Mouse (Mus musculus): ENCODE measurements around the gene Zfp697. TPM values are rescaled to one million over a fixed set of nuclear protein-coding genes. Genes with fewer than 3 reads are reported as not detected.

The Zfp697 gene
- 0.25 TPM in 1 of 2 replicates, not detected in the other for polyA plus RNA-seq (2012; ENCODE audit: insufficient read depth, insufficient read length, missing spikeins)

DNA sequence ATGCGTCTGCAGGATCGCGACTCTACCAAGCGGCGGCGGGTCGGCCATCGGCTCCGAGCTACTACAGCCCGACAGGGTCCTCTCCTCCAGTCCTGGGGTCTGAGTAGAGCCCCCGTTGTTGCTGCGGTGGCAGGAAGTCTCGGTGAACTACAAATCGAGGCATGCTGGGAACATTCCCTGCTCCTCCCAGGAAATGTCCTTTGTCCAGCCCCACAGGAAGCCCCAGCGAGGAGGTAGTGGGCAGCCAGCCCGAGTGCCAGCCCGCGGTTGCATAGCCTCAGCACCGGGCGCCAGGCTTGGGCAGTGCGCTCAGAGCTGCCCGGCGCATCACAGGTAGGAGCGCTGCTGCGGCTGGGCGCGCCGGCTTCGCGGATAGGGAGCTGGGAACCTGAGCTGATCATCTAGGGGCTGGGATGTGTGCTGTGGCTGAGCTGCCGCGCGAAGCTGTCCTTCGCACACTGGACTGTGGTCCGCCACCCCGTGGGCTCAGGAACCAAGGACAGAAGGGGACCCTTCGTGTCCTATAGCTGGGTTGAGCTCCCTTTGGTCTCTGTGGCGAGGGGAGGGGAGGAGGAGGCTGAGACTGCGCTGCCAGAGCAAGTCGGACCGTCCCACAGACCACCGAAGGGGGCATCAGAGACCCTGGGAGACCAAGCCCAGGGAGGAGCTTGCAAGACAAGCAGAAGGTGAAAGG, at the start of gene Zfp697:
Gene Zfp697, plus strand, starts transcription at position 216 of the 694 bp plus-strand sequence.
- H3K4me3 ChIP-seq (ENCODE audit: insufficient read depth, low read length): peak within 1 kb of the TSS; percentile 60
- no peak within 1 kb of the TSS for H3K27ac ChIP-seq (ENCODE audit: insufficient read depth, low read depth, low read length)

DNA sequence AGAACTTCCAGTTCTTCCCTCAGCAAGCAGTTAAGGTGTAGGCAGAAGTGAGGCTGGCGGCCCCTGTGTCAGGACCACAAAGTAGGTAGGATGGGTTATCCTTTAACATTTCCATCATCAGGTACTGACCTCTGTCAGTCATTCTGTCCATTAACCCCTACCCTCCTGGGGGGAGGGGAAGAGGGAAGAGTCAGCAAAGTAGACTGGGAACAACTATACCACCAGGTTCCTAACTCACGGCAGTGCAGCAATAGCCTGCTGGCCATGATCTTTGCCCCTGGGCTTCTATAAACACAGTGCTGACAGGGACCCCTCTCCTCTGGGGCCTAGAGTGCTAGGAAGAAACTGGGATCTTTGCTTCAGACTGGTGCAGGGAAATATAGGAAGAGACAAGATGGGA, 48.3 kb upstream of the Zfp697 start:
- H3K27ac ChIP-seq (ENCODE audit: insufficient read depth, low read depth, low read length): no peak overlapping the region
- no peak for TF ChIP-seq POLR2A (IDR thresholded peaks at IDR 0.05; ENCODE audit: borderline replicate concordance, low read depth, low read length)
- TF ChIP-seq CTCF (IDR thresholded peaks at IDR 0.05; ENCODE audit: low read depth, low read length): no peak
- H3K4me3 ChIP-seq (ENCODE audit: insufficient read depth, low read length): no peak overlapping the region
- H3K4me1 ChIP-seq (ENCODE audit: control insufficient read depth, insufficient read depth, low read length): peaks cover 28% of the 10 kb centered on the region

More for the DNA sequence above, at the start of gene Zfp697:
- H3K4me1 ChIP-seq (ENCODE audit: control insufficient read depth, insufficient read depth, low read length): no peaks in the 10 kb centered on the region; the same call in 1 of the 2 replicates
- no peak for TF ChIP-seq CTCF (IDR thresholded peaks at IDR 0.05; ENCODE audit: low read depth, low read length)
- no peak for TF ChIP-seq POLR2A (IDR thresholded peaks at IDR 0.05; ENCODE audit: borderline replicate concordance, low read depth, low read length)

DNA sequence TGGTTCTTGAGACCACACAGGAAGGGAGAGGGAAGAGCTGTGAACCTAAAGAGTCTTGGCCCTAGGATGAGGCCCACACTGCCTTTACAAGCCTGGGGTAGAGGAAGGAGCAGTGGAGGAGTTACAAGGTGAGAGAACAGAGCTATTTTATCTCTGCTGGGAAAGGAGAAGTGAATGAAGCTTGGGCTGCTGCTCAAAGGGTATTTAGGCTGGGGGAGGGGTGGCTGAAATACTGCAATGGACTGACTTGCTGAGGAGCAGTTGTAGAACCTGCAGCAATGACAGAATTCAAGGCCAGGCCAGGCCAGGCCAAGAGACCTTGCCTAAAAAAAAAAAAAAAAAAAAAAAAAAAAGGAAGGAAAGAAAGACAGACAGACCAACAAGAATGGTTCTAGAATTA, 46.9 kb upstream of the Zfp697 start:
- no peak overlapping the region for H3K27ac ChIP-seq (ENCODE audit: insufficient read depth, low read depth, low read length)
- TF ChIP-seq CTCF (IDR thresholded peaks at IDR 0.05; ENCODE audit: low read depth, low read length) (no peak), POLR2A (IDR thresholded peaks at IDR 0.05; ENCODE audit: borderline replicate concordance, low read depth, low read length) (no peak)
- H3K4me1 ChIP-seq (ENCODE audit: control insufficient read depth, insufficient read depth, low read length): peaks cover 31% of the 10 kb centered on the region
- H3K4me3 ChIP-seq (ENCODE audit: insufficient read depth, low read length): no peak overlapping the region

DNA sequence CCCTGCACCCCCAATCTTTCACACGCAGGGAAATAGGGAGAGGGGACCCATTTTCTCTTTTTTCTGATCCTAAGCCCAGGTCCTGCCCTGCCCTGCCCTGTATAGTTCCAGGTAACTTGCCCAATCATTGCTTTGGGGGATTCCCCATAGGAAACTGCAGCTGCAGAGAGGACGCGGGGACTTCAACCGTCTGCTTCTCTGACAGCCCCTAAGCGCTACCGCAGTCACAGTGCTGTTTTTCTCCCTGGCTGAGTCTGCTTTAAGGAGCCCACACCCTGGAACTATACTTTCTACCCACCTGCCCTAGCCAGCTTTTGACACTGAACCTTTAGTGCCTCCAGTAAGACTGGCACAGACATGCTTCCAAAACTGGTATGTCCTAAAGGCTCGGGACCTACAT, 46.4 kb upstream of the Zfp697 start:
- no peak for TF ChIP-seq POLR2A (IDR thresholded peaks at IDR 0.05; ENCODE audit: borderline replicate concordance, low read depth, low read length)
- H3K4me3 ChIP-seq (ENCODE audit: insufficient read depth, low read length): no peak overlapping the region
- H3K4me1 ChIP-seq (ENCODE audit: control insufficient read depth, insufficient read depth, low read length): peaks cover 35% of the 10 kb centered on the region
- no peak overlapping the region for H3K27ac ChIP-seq (ENCODE audit: insufficient read depth, low read depth, low read length)

DNA sequence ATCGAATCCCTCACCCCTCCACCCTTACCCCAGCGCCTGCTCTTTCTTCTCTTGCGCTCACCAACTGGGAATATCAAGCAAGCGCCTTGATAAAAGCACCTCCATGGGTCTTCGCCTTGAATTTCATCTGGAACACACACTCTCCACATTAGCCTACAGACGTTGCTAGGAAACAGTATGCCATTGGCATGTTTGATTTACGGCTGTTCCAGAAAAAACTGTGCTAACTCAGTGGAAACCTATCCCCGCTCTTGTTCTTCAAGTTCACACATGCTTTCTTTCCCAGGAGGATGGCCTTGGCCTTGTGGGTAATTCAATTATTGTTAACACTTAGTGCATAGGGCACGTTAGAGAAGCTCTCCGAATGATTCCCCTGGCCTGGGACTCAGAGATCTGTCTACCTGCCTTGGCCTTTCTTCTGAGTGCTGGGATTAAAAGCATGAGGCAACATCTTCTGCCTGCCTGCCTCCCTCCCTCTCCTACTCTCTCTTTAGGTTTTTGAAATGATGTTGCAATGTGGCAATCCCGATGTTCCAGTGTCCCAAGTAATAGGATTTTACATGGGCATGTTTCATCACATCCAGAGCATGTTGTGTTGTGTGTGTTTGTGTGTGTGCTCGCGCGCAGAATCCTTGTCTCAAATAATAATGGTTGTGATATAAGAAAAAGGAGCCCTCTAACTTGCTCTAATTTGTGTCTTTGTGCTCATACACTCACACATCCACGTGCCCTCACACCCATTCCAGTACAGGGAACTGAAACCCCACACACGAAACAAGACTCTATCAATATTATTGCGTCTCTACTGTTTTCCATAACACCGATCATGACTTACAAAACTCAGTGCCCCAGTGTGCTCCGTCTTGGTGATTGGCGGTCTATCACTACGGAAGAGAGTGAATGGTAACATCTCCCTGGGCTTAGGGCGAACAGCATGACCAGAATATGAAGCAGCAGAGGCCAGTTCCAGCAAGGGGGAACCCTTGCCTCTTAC, 45.3 kb upstream of the Zfp697 start:
- Histone ChIP-seq H3K27ac (ENCODE audit: insufficient read depth, low read depth, low read length) (peak overlapping the region; percentile 64), H3K4me1 (ENCODE audit: control insufficient read depth, insufficient read depth, low read length) (peaks cover 38% of the 10 kb centered on the region), H3K4me3 (ENCODE audit: insufficient read depth, low read length) (peak overlapping the region; percentile 90)
- TF ChIP-seq POLR2A (IDR thresholded peaks at IDR 0.05; ENCODE audit: borderline replicate concordance, low read depth, low read length) (no peak), CTCF (IDR thresholded peaks at IDR 0.05; ENCODE audit: low read depth, low read length) (no peak)

DNA sequence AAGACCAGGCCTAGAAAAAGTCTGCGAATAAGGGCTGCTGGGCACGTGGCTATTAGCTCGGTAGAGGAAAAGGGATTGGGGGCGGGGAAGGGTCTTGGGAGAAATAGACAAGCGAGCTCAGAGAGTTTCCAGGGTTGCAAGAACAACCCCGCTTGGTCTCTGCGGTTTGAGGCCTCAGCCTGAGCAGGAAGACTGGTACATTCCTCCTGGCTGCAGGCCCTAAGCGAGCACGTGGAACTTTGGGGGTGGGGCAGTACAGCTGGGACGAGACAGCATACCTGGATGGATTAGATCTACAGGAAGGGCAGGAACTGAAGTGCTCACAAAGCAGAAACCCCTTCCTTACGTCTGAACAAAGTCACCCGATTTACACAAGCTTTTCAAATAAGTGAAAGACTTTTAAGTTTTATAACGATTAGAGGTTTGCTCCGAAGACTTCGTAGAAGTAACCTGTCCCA, 43.6 kb upstream of the Zfp697 start:
- H3K4me3 ChIP-seq (ENCODE audit: insufficient read depth, low read length): peak overlapping the region; percentile 90
- peaks cover 38% of the 10 kb centered on the region for H3K4me1 ChIP-seq (ENCODE audit: control insufficient read depth, insufficient read depth, low read length)
- TF ChIP-seq POLR2A (IDR thresholded peaks at IDR 0.05; ENCODE audit: borderline replicate concordance, low read depth, low read length): no peak
- no peak for TF ChIP-seq CTCF (IDR thresholded peaks at IDR 0.05; ENCODE audit: low read depth, low read length)
- peak overlapping the region; percentile 64 for H3K27ac ChIP-seq (ENCODE audit: insufficient read depth, low read depth, low read length)

DNA sequence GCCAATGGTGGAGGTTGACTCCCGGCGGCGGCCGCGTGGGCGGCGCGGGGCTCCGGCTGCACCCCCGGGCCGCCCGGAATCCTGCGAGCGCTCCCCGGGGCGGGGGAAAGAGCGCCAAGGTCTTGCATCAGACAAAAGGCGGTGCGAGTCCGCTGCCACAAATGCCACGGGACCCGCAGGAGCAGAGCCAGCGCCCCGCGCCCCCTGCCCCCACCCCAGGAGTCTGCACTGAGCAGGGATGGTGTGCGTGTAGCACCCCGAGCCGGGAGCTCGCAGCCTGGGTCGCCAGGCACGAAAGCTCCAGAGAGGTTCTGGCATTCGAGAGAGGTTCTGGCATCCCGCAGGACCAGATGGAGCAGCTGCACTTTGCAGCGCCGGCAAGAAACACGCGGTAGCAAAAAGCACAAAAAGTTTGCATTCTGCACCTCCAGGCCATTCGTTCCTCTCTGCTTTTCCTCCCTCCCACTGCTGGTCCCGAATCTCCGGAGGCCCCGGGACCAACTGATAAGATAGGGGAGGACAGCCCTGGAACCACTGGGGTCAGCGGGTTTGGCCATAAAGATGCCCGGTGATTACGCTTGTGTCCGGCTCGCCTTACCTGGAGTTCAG, 43.1 kb upstream of the Zfp697 start:
- TF ChIP-seq POLR2A (IDR thresholded peaks at IDR 0.05; ENCODE audit: borderline replicate concordance, low read depth, low read length) (no peak), CTCF (IDR thresholded peaks at IDR 0.05; ENCODE audit: low read depth, low read length) (no peak)
- peak overlapping the region; percentile 64 for H3K27ac ChIP-seq (ENCODE audit: insufficient read depth, low read depth, low read length)
- peak overlapping the region; percentile 90 for H3K4me3 ChIP-seq (ENCODE audit: insufficient read depth, low read length)
- H3K4me1 ChIP-seq (ENCODE audit: control insufficient read depth, insufficient read depth, low read length): peaks cover 38% of the 10 kb centered on the region

DNA sequence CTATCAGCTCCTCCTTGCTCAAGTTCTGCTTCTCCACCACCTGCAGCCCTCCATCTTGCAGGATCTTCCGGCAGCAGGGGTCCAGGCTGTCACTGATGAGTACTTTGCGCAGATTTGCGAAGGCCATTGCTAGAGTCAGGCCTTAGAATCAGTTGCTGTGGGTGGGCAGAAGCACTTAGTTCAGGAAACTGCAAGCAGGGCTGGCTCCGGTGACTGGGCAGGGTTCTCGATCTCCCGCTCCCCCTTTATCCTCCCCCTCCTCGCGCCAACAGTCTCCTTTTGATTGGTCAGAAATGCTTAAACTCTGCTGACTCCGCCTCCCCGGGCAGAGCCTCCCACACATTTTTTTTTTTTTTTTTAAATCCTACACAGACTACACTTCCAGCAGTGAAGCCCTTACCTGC, 42.6 kb upstream of the Zfp697 start, which contains the start of gene Phgdh:
Gene Phgdh, minus strand, starts transcription at position 285 of the 404 bp plus-strand sequence.
- peak within 1 kb of the TSS; percentile 90 for H3K4me3 ChIP-seq (ENCODE audit: insufficient read depth, low read length)
- peaks cover 38% of the 10 kb centered on the region for H3K4me1 ChIP-seq (ENCODE audit: control insufficient read depth, insufficient read depth, low read length)
- H3K27ac ChIP-seq (ENCODE audit: insufficient read depth, low read depth, low read length): peak within 1 kb of the TSS; percentile 64

DNA sequence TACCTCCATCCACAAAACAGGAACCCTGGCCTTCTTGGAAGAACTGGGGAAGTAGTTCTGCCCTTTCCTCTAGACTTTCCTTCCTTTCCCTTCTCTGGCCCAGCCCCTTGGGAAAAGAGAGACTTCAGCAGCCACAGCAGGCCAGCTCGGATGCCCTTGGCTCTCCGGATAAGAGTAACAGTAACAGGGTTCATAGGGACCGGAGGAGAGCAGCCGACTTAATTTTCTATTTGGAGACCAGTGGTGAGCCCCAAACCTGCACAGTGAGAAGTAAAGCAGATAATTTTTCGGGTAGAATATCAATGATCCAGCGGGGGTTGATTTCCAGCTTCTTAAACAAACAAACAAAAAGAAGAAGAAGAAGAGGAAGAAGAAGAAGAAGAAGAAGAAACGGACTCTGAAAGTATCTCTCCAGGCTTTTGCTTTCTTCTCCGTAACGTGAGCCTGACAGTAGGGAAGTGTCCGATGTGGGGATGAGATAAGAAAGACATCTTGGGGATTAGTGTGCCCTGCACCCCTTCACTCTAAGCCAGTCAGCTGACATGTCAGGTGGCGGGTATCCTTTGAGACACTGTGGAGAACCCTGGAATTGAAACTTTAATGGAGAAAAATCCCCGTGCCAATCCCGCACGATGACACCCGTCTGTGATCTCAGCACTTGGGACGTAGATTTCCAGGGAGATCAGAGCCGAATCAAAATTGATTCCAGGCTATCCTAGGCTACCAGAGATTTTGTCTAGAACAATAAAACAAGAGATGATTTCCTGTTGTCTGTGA, 41.3 kb upstream of the Zfp697 start:
- Histone ChIP-seq H3K27ac (ENCODE audit: insufficient read depth, low read depth, low read length) (no peak overlapping the region), H3K4me1 (ENCODE audit: control insufficient read depth, insufficient read depth, low read length) (peaks cover 26% of the 10 kb centered on the region), H3K4me3 (ENCODE audit: insufficient read depth, low read length) (no peak overlapping the region)
- TF ChIP-seq POLR2A (IDR thresholded peaks at IDR 0.05; ENCODE audit: borderline replicate concordance, low read depth, low read length) (no peak), CTCF (IDR thresholded peaks at IDR 0.05; ENCODE audit: low read depth, low read length) (no peak)
